Mouse (Mus musculus): ENCODE measurements at regions not wholly inside any gene's neighbourhood (a gene's known extent, or its start where the extent isn't known, plus 50 kb on each side); places are given as distances from the start of the nearest gene placed in this dataset.

DNA sequence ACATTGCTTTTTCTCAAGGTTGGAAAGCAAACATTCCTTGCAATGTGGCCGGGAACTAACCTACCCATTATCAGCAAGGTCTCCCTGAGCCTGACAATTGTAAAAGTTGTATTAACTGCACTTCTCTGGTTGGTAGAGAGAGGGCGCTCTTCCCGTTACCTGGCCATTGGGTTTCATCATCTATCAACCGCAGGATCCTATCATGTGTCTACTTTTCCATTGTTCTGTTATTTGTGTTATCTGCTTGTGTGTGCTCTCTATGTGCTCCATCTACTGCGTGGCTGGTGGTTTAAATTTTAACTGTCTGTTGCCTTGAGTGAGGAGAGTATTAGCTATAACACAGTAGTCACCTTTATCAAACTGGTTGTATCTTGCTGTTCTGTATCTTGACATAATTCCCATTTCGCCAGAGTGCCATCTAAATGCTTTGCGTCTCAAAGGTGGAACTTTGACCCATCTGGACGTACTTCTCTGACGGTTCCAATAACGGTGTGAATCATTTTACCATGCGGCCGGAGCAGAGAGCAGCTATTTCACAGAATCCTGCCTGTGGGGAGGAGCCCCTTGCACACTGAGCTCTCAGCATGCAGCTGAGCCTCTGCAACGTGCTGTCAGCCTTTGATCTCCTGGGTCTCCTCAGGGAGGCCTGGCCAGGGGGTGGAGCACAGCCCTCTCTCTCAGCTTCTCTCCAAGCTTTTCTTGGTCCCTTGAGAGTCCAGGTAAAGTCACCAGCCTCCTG is 77.5 kb upstream of the A530016L24Rik start:
- no peaks in the 10 kb centered on the region for H3K27me3 ChIP-seq
- no peaks in the 10 kb centered on the region for H3K36me3 ChIP-seq (ENCODE audit: poor library complexity, severe bottlenecking)
- H3K4me3 ChIP-seq = no peak overlapping the region
- no peak overlapping the region for H3K4me2 ChIP-seq
- no peak for ATAC-seq
- 20% methylated on average over 13 of the region's 13 CpGs for WGBS
- no peak overlapping the region for H3K9ac ChIP-seq
- H3K27ac ChIP-seq = peak overlapping the region; percentile 5; the same call in 1 of the 2 replicates
- no peaks in the 10 kb centered on the region for H3K9me3 ChIP-seq (replicated peaks)
- H3K4me1 ChIP-seq = peaks cover 36% of the 10 kb centered on the region

DNA sequence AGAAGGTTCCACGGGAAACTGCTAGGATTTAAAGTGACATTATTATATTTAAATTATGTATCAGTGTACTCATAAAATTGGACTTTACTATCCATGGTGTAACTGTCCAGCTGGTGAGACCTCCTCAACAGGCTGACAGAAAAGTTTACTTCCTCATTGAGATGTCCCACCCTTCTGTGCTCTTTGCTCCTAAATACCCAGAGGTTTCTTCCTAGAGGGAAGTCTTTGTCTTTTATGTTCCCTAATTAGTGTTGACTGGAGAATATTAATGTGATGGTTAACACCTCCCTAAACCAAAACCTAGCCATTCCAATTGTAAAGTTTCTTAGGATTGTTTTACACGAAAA is 76.9 kb upstream of the A530016L24Rik start:
- 48% methylated on average over 2 of the region's 2 CpGs for WGBS
- H3K9ac ChIP-seq = no peak overlapping the region
- H3K4me1 ChIP-seq = peaks cover 36% of the 10 kb centered on the region
- H3K4me3 ChIP-seq = no peak overlapping the region
- no peak overlapping the region for H3K27ac ChIP-seq
- no peaks in the 10 kb centered on the region for H3K36me3 ChIP-seq (ENCODE audit: poor library complexity, severe bottlenecking)
- no peak overlapping the region for H3K4me2 ChIP-seq
- H3K9me3 ChIP-seq (replicated peaks) = no peaks in the 10 kb centered on the region
- H3K27me3 ChIP-seq = no peaks in the 10 kb centered on the region
- ATAC-seq = no peak

DNA sequence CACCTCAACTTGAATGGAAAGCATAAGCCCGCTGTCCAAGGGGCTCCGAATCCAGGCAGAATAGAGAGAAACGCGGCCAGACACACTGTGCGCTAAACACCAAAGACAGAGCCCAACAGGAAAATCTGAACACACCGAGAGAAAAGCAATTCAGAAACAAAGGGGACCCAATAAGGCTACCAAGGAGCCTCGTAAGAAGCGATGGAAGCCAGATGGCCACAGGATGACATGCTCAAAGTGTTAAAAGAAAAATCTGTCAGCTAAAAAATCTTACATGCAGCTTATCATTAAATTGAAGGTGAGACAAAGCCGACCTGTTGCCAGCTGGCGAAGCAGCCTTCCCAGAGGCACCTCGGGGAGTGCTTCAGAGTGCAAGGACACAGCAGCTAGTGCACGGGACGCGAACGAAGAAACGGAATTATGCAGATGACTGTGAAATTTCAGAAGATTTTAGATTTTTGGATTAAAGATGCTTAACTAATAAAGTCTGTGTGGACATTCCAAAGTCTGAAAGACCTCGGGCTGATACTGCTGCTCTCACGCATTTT is 73.2 kb upstream of the A530016L24Rik start:
- peak overlapping the region; percentile 81 for H3K27ac ChIP-seq
- no peaks in the 10 kb centered on the region for H3K27me3 ChIP-seq
- WGBS = 66% methylated on average over 18 of the region's 18 CpGs
- H3K4me1 ChIP-seq = peaks cover 29% of the 10 kb centered on the region
- no peaks in the 10 kb centered on the region for H3K36me3 ChIP-seq (ENCODE audit: poor library complexity, severe bottlenecking)
- no peak overlapping the region for H3K4me2 ChIP-seq
- H3K9me3 ChIP-seq (replicated peaks) = no peaks in the 10 kb centered on the region
- H3K9ac ChIP-seq = no peak overlapping the region
- ATAC-seq = 0 out of 2 replicates have a peak, but pooled peaks have one; percentile 27
- H3K4me3 ChIP-seq = no peak overlapping the region

DNA sequence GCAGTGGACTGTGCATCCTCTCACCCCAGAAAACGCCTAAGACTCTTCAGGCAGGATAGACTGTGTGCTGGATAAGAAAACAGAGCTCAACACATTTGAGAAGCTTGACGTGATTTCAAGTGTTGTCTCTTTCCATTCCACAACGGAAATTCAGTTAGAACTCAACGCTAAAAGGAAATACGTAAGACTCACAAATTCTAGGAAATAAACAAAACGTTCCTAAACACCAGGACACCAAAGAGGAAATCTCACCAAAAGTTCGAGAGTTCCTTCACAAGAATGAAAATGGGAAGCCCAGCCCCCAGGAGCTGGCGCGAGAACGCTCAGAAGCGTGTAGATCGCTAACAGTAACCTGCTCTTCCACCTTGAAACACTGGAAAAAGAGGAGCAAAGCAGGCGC is 72.7 kb upstream of the A530016L24Rik start:
- ATAC-seq = no peak
- Histone ChIP-seq H3K9me3 (replicated peaks) (no peaks in the 10 kb centered on the region), H3K4me1 (peaks cover 24% of the 10 kb centered on the region), H3K4me3 (no peak overlapping the region), H3K4me2 (no peak overlapping the region), H3K27me3 (no peaks in the 10 kb centered on the region), H3K27ac (peak overlapping the region; percentile 81; the same call in 1 of the 2 replicates), H3K36me3 (ENCODE audit: poor library complexity, severe bottlenecking) (no peaks in the 10 kb centered on the region), H3K9ac (no peak overlapping the region)
- WGBS = 84% methylated on average over 13 of the region's 13 CpGs

DNA sequence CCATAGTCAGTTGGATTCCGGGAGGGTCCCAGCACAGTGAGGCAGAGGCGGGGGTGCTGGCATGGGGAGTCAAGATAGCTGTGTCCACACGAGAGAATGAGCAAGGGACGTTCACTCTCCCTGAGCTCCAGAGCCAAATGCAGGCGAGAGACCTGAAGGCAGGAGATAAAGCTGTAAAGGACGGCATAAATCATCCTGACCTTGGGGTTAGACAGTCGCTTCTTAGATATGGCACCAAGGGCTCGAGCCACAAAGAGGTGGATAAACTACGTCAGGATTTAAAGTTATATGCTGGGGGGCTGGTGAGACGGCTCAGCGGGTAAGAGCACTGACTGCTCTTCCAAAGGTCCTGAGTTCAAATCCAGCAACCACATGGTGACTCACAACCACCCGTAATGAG is 70.6 kb upstream of the A530016L24Rik start:
- Histone ChIP-seq H3K36me3 (ENCODE audit: poor library complexity, severe bottlenecking) (no peaks in the 10 kb centered on the region), H3K27ac (no peak overlapping the region), H3K4me3 (no peak overlapping the region), H3K9me3 (replicated peaks) (no peaks in the 10 kb centered on the region), H3K4me2 (no peak overlapping the region), H3K9ac (no peak overlapping the region), H3K27me3 (no peaks in the 10 kb centered on the region), H3K4me1 (peaks cover 29% of the 10 kb centered on the region)
- WGBS = 92% methylated on average over 12 of the region's 12 CpGs
- ATAC-seq = no peak

DNA sequence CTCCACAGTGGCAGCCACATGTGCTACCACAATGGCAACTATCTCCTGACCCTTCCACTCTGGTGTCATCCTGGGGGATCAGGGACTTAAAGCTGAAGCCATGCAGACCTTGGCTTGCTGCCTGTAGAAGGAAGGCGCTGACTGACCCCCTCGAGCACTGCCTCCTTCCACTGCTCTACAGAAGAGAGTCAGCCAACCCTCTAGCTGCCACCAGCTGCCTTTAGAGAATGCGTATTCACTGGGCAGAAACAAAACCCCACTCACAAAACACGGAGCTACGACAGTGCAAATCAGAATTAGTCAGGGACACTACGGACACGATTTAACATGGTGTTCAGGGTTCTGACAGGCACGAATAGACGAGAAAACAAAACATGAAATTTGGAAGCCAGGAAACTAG is 67.1 kb upstream of the A530016L24Rik start:
- Histone ChIP-seq H3K4me3 (no peak overlapping the region), H3K4me1 (peaks cover 20% of the 10 kb centered on the region), H3K36me3 (ENCODE audit: poor library complexity, severe bottlenecking) (no peaks in the 10 kb centered on the region), H3K4me2 (no peak overlapping the region), H3K9ac (no peak overlapping the region), H3K27ac (0 out of 2 replicates have a peak overlapping the region, but pooled peaks have one; percentile 3), H3K9me3 (replicated peaks) (no peaks in the 10 kb centered on the region), H3K27me3 (no peaks in the 10 kb centered on the region)
- 45% methylated on average over 9 of the region's 9 CpGs for WGBS
- ATAC-seq = no peak

DNA sequence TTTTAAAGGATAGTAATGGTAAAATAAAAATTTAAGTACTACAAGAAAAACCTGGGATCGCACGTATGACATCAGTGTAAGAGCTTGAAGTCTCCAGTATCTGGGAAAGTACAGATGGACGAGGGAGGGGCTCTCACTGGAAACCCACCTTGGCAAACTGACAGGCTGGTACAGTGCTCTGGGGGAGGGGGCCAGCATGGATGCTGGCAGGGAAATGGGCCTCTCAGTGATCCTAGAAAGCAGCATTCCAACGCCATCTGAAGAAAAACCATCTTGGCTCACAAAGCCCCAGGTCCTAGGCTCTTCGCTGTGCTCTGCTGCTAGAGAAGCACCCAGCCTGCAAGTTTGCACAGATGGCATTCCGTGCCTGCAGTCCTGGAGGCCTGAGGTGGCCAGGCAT is 65.1 kb upstream of the A530016L24Rik start:
- no peaks in the 10 kb centered on the region for H3K36me3 ChIP-seq (ENCODE audit: poor library complexity, severe bottlenecking)
- peak overlapping the region; percentile 67; the same call in 1 of the 2 replicates for H3K27ac ChIP-seq
- WGBS = 79% methylated on average over 6 of the region's 6 CpGs
- peaks cover 25% of the 10 kb centered on the region for H3K4me1 ChIP-seq
- no peak overlapping the region for H3K9ac ChIP-seq
- no peak overlapping the region for H3K4me2 ChIP-seq
- H3K4me3 ChIP-seq = no peak overlapping the region
- peak; percentile 38; the same call in 1 of the 2 replicates for ATAC-seq
- H3K9me3 ChIP-seq (replicated peaks) = no peaks in the 10 kb centered on the region
- no peaks in the 10 kb centered on the region for H3K27me3 ChIP-seq

DNA sequence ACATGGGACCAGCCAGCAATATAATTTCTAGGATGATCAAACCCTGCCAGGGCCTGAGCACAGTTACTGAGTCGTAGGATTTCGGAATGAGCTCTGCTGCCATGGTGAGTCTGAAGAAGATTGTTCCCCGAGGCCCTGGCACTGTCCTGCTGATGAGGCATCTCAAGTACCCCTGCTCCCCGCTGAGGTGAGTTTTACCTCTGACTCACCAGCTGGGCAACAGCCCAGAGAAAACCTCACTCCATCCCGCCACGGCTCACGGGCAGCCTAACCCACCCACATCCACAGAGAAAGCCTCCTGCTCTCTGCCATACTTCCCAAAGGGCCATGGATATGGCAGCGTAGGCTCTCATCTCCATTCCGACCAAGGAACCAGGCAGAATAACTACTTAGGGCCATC is 62.6 kb upstream of the A530016L24Rik start:
- no peaks in the 10 kb centered on the region for H3K9me3 ChIP-seq (replicated peaks)
- H3K27ac ChIP-seq = no peak overlapping the region
- no peak overlapping the region for H3K4me2 ChIP-seq
- H3K27me3 ChIP-seq = no peaks in the 10 kb centered on the region
- no peak for ATAC-seq
- 88% methylated on average over 9 of the region's 9 CpGs for WGBS
- H3K36me3 ChIP-seq (ENCODE audit: poor library complexity, severe bottlenecking) = no peaks in the 10 kb centered on the region
- H3K9ac ChIP-seq = no peak overlapping the region
- peaks cover 36% of the 10 kb centered on the region for H3K4me1 ChIP-seq
- no peak overlapping the region for H3K4me3 ChIP-seq

DNA sequence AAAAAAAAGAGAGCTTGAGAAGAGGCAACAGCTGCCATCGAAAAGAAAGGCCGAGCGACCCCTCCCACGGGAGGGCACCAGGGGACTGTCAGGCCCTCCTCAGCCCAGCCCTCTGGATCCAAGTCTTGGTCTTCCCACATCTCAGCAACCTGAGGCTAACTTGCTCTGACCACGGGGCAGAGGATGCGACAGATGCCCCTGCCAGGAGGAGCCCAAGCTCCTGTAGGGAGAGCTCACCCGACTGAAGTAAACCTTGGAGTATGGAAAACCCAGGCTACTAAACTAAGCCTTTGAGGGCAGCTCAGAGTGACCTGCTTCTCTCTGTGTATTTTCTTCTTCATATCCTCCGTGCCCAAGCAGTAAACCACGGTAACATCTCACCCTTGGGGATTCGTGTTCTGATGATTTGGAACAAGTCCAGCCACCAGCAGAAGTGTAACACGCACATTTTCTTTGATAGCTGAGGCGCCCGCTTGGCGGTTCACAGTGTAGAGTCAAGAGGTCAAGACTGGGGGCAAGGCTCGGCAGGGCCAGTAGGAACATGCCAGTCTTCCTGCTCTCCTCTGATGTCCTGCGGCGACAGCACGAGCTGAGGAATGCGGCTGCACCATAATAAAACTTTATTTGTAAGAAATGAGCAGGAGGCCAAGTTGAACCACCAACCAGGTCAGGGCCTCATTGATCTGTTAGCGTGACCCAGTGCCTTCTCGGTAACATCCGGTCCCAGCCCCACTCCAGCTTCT is 59.0 kb upstream of the A530016L24Rik start:
- no peak overlapping the region for H3K4me2 ChIP-seq
- H3K9me3 ChIP-seq (replicated peaks) = no peaks in the 10 kb centered on the region
- ATAC-seq = no peak
- peaks cover 45% of the 10 kb centered on the region for H3K4me1 ChIP-seq
- no peak overlapping the region for H3K4me3 ChIP-seq
- peak overlapping the region; percentile 35; the same call in 1 of the 2 replicates for H3K27ac ChIP-seq
- no peak overlapping the region for H3K9ac ChIP-seq
- no peaks in the 10 kb centered on the region for H3K27me3 ChIP-seq
- no peaks in the 10 kb centered on the region for H3K36me3 ChIP-seq (ENCODE audit: poor library complexity, severe bottlenecking)
- 74% methylated on average over 22 of the region's 22 CpGs for WGBS

DNA sequence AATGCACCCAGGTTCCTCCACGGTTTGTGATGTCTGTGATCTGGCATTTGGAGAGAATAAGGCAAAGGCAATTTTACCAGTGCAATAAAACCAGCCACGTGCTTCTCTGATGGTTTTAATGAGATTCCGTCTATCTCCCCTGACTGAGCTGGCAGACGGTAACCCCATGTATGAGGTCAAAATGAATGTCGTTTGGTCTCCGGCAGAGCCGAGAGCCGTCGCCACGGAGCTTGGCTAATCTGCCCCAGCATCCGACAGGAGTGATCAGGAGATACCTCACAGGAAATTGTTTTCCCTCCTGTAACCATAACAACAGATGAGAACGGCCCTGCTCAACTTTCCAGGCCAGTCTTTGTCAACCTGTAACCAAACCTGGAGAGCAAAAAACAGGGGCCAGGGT is 55.9 kb upstream of the A530016L24Rik start:
- H3K4me2 ChIP-seq = no peak overlapping the region
- H3K4me3 ChIP-seq = no peak overlapping the region
- no peaks in the 10 kb centered on the region for H3K36me3 ChIP-seq (ENCODE audit: poor library complexity, severe bottlenecking)
- WGBS = 33% methylated on average over 12 of the region's 12 CpGs
- peaks cover 52% of the 10 kb centered on the region for H3K4me1 ChIP-seq
- H3K9ac ChIP-seq = no peak overlapping the region
- H3K9me3 ChIP-seq (replicated peaks) = no peaks in the 10 kb centered on the region
- ATAC-seq = no peak
- H3K27me3 ChIP-seq = no peaks in the 10 kb centered on the region
- no peak overlapping the region; the same call in 1 of the 2 replicates for H3K27ac ChIP-seq

DNA sequence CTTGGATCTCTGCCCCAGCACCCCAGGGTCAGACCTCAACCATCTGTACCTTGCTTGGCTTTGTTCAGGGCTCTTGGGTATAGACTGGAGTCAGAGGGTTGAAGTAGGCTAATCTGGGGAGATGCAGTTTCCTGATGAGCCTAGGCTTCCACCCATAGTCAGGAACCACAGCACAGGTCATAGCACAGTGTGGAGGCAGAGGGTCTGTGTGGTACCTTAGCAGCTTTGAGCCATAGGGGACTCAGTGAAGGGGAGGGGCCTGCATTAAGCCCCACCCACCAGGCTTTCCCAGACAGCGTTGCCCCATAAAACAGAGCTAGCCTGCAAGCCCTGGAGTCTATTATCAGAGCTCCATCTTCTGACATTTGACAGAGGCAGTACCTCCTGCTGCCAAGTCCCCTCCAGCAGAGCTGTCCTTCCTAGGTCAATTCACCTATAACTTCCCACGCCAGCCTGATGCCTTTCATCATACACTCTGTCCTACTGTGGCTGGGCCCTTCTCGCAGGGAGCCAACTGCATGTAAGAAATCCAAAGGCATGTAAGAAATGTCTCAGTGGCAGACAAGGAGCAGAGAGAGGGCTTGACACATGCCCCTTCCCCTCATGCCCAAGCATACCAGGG is 54.5 kb upstream of the A530016L24Rik start:
- Histone ChIP-seq H3K4me1 (peaks cover 55% of the 10 kb centered on the region), H3K9ac (peak overlapping the region; percentile 32; the same call in 1 of the 2 replicates), H3K4me3 (no peak overlapping the region), H3K27me3 (no peaks in the 10 kb centered on the region), H3K4me2 (no peak overlapping the region), H3K9me3 (replicated peaks) (no peaks in the 10 kb centered on the region), H3K27ac (peak overlapping the region; percentile 88), H3K36me3 (ENCODE audit: poor library complexity, severe bottlenecking) (no peaks in the 10 kb centered on the region)
- 69% methylated on average over 3 of the region's 3 CpGs for WGBS
- ATAC-seq = no peak

All from forebrain, embryonic 13.5 days (tissue).